Mouse (Mus musculus) erythroblast, adult 5-6 weeks (primary cell): ENCODE measurements around the gene Pcolce2. TPM values are rescaled to one million over a fixed set of nuclear protein-coding genes. Genes with fewer than 3 reads are reported as not detected.
A peak's percentile ranks its signal among the peaks of the same experiment; 100 is the strongest.

Experiments
- ATAC-seq: replicated peaks from 2 replicates; pipeline ENCODE4 v1.8.0; 2016; ENCODE audit warnings: moderate number of reproducible peaks, mild to moderate bottlenecking, moderate TSS enrichment, inconsistent platforms; ENCODE audit not compliant: poor library complexity, low FRiP score, severe bottlenecking
- total RNA-seq, 2 experiments: library from RNA; stranded (forward) in 1 of 2; stranded (reverse) in 1 of 2; fragments of 150-400 nt in 1 of 2; fragments of 200-764, 138-1000 nt in 1 of 2; gene quantifications; 2 replicates each; pipeline versions ENCODE4 v1.2.3 to v1.2.4; 2015 to 2017; ENCODE audit warnings: low replicate concordance in 2 of 2

The Pcolce2 gene
- total RNA-seq, 2 experiments from 2014 or later, result not detected

GRCm38 (mm10) chr9:95697808-95698207 lies 60.4 kb downstream of the Pcolce2 start:
- ATAC-seq, result peak; percentile 50

- ATAC-seq, result no peak
Observed at GRCm38 (mm10) chr9:95699273-95699672, 61.9 kb downstream of the Pcolce2 start.

GRCm38 (mm10) chr9:95704078-95704477 lies 66.7 kb downstream of the Pcolce2 start:
- no peak for ATAC-seq

- ATAC-seq, result no peak
Observed at GRCm38 (mm10) chr9:95705371-95705770, 68.0 kb downstream of the Pcolce2 start.

GRCm38 (mm10) chr9:95708943-95709342 lies 71.5 kb downstream of the Pcolce2 start:
- no peak; the same call in 1 of the 2 replicates for ATAC-seq

GRCm38 (mm10) chr9:95712574-95712973 lies 75.2 kb downstream of the Pcolce2 start:
- no peak for ATAC-seq

- no peak for ATAC-seq
Observed at GRCm38 (mm10) chr9:95736238-95736637, 98.8 kb downstream of the Pcolce2 start.

GRCm38 (mm10) chr9:95744845-95745613 lies 107.6 kb downstream of the Pcolce2 start:
- ATAC-seq, result no peak

GRCm38 (mm10) chr9:95747298-95747697 lies 109.9 kb downstream of the Pcolce2 start:
- no peak for ATAC-seq

Other genes with a start within 250 kb of the Pcolce2 start
- 0.21 TPM in 1 of 2 replicates, not detected in the other for gene Chst2, start 230.9 kb upstream of the Pcolce2 start, total RNA-seq (2015; ENCODE audit: low replicate concordance)
- gene Chst2, start 230.9 kb upstream of the Pcolce2 start, total RNA-seq (2017; ENCODE audit: low replicate concordance), result not detected in 2 replicates
- 46.0 and 63.0 TPM in 2 replicates for gene U2surp, start 125.6 kb upstream of the Pcolce2 start, total RNA-seq (2015; ENCODE audit: low replicate concordance)
- gene U2surp, start 125.6 kb upstream of the Pcolce2 start, total RNA-seq (2017; ENCODE audit: low replicate concordance), result 50.9 and 52.0 TPM in 2 replicates
- 89.2 and 103 TPM in 2 replicates for gene Paqr9, start 77.9 kb upstream of the Pcolce2 start, total RNA-seq (2015; ENCODE audit: low replicate concordance)
- 114 and 145 TPM in 2 replicates for gene Paqr9, start 77.9 kb upstream of the Pcolce2 start, total RNA-seq (2017; ENCODE audit: low replicate concordance)
- gene Trpc1, start 112.8 kb downstream of the Pcolce2 start, total RNA-seq (2015; ENCODE audit: low replicate concordance), result not detected in 2 replicates
- 0.43 TPM in 1 of 2 replicates, not detected in the other for gene Trpc1, start 112.8 kb downstream of the Pcolce2 start, total RNA-seq (2017; ENCODE audit: low replicate concordance)
- gene Pls1, start 207.7 kb downstream of the Pcolce2 start, total RNA-seq (2015; ENCODE audit: low replicate concordance), result 0.42 and 1.9 TPM in 2 replicates
- not detected in 2 replicates for gene Pls1, start 207.7 kb downstream of the Pcolce2 start, total RNA-seq (2017; ENCODE audit: low replicate concordance)
- gene Atr, start 220.0 kb downstream of the Pcolce2 start, total RNA-seq (2015; ENCODE audit: low replicate concordance), result 5.6 and 11.0 TPM in 2 replicates
- gene Atr, start 220.0 kb downstream of the Pcolce2 start, total RNA-seq (2017; ENCODE audit: low replicate concordance), result 5.7 and 9.9 TPM in 2 replicates